Mouse (Mus musculus) spleen, adult 18-20 months (tissue): ENCODE results near the gene Map3k11.
A peak's percentile ranks its signal among the peaks of the same experiment; 100 is the strongest.

Source experiments
- DNase-seq, 2 experiments: peaks; one replicate each; pipeline ENCODE4 v3.0.0; 2022; ENCODE audit warnings: mixed read lengths in 2 of 2

Map3k11 gene

DNA sequence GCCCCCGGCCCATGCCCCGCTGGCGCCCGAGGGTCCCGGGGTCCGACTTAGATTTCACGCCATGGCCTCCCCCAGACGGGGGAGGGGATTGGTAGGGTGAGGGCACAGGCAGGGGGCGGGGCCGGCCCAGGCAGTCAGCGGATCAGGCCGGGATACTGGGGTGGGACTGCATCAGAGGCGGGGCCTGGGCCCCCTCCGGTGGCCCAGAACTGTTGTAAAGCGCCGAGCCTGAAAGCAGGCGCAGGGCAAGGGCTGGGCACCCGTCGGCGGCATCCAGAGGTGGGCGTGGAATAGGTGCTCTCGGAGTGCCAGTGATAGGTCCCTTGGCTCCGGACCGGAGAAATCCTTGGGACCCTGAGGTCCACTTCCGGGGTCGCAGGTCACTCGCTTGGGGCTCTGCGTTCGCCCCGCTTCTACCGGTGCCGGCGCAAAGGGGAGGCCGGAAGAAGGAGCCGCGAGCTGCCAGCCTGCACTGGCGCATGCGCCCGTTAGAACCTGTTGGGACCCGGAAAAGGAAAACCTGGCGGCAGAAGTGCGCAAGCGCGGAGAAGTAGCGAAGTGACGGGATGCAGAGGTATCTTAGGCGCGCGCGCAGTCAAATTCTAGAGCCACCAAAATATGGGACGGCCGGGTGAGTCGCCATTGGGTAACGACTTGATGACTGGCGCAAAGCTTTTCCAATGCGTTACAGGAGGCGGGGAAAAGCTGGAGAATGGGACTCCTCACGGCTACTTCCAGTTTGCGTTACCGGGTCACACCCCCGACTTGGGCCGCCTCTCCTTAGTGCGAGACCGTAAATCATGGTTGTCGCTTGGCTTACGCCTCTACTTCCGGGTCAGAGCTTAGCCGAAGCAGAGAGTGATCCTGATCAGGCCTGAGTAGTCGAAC lies at the start of gene Map3k11, which contains the start of gene Pcnx3:
Gene Map3k11, plus strand, starts transcription at position 543 of the 888 bp plus-strand sequence.
Gene Pcnx3, minus strand, starts transcription at position 709 of the 888 bp plus-strand sequence.
- peak; percentile 89 to 94 for DNase-seq

DNA sequence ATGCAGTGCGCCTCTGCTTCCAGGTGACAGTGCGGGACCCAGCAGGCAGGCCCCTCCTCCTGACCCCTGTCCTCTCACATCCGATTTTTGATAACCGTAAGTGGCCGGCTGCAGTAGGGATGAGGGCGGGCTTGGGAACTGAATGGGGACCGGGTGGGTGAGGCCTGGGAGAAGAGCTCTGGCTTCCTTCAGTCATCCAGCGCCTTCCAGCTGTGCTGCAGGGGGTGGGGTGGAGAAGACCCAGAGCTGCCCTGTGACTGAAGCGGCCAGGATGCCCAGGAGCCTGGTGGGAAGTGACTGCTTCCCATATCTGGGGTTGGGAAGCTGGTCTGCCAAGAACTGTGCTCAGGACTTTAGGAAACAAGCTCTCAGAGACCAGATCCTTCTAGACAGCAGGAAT lies 48.2 kb upstream of the Map3k11 start:
- no peak for DNase-seq

DNA sequence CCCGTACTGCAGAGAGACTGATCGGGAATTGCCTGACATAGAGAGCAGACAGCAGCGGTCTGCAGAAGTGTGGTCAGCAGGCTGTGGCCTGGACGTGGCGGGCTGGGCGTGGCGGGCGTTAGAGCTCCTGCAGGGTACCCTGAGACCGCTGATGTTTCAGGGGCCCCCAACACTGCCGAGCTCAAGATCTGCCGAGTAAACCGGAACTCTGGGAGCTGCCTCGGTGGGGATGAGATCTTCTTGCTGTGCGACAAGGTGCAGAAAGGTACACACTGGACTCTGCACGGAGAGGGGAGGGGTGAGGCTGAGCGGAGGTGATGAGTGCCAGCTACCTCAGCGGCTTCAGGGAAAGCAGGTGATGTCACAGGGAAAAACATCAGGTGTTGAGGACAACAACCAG lies 47.5 kb upstream of the Map3k11 start:
- no peak for DNase-seq

DNA sequence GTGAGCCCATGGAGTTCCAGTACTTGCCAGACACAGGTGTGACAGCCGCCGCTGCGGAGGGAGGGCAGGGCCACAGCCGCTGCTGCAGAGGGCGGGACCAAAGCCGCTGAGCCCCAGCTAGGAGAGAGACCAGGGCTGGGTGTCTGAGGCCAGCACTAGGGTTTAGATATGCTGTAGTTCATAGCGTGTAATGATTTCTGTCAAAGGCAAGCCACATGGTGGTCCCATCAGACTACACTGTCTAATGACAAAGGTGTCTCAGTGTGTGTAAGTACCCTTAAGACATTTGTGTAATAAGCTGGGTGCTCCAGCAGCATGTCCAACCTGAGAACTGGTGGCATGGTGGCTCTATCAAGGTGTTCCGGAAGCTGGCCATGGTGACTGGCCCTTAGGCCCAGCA lies 46.9 kb upstream of the Map3k11 start:
- DNase-seq, result no peak

DNA sequence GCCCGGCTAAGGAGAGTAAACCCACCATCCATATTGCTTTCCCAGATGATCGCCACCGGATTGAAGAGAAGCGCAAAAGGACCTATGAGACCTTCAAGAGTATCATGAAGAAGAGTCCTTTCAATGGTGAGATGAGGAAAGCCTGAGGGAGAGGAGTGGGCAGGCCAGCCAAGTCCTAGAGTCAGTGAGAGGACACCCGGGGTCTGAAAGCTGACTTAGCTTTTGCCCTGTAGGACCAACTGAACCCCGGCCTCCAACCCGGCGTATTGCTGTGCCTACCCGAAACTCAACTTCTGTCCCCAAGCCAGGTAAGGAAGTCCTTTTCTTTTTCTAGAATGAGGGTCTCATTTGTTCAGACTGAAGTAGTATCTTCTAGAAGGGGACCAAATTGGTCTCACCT lies 43.3 kb upstream of the Map3k11 start:
- no peak for DNase-seq

DNA sequence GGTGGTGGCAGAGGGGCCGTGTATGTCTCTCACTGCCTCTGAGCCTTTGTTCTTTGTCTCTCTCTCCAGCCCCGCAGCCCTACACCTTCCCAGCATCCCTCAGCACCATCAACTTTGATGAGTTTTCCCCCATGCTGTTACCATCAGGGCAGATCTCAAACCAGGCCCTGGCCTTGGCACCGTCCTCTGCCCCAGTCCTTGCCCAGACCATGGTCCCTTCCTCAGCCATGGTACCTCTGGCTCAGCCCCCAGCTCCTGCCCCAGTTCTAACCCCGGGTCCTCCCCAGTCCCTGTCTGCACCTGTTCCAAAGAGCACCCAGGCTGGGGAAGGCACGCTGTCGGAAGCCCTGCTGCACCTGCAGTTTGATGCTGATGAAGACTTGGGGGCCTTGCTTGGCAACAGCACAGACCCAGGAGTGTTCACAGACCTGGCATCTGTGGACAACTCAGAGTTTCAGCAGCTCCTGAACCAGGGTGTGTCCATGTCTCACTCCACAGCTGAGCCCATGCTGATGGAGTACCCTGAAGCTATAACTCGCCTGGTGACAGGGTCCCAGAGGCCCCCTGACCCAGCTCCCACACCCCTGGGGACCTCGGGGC lies 41.7 kb upstream of the Map3k11 start:
- DNase-seq, result no peak

DNA sequence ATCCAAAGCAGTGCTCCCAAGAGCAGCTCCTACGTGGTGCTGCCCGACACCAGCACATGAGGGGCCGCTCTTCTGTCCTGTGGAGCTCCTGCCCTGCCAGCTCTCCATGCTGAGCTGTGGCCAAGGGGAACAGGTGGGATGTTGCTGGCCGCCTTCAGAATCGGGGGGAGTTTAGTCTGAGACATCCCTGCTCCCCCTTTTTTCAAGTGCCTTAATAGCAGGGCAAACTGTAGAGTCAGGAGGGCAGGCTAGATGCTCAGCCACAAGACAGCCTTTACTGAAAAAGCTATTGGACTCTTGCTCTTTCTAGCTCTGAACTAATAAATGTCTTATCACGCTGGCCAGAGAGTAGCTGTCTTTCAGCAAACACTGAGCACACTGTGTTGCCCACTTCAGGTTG lies 40.8 kb upstream of the Map3k11 start:
- no peak for DNase-seq

DNA sequence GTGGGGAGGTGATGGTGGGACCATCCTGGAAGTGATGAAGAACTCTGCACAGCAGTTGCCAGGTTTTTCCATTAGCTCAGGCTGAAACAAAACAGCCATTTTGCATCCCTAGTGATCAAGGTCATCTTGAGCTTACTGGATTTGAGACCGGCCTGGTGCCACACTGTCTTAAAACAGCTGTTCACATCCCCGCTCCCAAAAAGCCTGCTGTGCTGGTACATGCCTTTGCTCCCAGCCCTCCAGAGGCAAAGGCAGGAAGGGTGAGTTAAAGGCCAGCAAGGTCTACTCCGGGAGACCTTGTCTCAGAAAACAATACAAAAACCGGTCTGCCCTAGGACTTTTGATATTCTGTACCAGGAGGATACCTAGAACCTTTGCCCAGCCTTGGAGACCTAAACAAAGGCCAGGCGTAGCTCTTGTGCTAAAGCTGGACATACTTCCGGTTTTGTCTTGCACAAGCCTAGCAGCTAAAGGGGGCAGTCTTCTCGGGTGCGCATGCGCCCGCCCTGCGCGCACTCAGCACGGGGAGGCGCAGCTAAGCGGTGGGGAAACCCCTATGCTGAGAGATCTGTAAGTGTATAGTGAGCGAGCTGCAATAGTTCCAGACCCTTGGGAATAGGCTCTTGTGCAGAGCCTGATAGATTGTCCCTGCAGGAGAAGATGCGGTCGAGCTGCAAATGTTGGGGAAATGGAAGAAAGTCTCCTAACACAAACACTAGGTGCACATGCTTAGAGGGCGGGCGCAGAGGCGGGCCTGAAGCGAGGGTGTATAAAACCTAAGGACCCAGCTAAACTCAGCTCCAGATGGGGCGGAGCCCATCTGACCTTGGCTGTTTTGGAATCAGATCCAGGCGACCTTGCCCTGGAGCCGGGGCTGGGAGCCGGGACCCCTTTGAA lies 39.9 kb upstream of the Map3k11 start:
- DNase-seq, result peak; percentile 78 to 81

DNA sequence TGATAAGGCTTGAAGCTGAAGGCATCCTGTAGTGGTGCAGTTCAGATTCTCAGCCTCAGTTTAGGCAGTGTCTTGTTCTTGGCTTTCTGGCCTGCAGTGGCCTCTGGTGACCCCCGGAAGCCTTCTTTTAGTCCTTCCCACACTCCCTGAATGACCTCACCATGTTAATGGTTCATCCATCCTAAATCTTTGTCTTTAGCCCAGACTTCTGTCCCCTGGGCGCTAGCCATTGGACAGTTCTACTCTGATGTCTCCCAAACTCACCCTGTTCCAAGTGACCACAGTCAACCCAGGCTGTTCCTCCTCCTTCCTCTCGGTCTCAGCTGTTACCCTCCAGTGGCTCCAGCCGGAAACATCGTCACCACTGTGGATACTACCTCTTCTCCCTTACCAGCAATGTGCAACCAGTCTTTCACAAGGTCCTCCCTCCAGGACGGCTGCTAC lies 39.2 kb upstream of the Map3k11 start:
- no peak for DNase-seq

DNA sequence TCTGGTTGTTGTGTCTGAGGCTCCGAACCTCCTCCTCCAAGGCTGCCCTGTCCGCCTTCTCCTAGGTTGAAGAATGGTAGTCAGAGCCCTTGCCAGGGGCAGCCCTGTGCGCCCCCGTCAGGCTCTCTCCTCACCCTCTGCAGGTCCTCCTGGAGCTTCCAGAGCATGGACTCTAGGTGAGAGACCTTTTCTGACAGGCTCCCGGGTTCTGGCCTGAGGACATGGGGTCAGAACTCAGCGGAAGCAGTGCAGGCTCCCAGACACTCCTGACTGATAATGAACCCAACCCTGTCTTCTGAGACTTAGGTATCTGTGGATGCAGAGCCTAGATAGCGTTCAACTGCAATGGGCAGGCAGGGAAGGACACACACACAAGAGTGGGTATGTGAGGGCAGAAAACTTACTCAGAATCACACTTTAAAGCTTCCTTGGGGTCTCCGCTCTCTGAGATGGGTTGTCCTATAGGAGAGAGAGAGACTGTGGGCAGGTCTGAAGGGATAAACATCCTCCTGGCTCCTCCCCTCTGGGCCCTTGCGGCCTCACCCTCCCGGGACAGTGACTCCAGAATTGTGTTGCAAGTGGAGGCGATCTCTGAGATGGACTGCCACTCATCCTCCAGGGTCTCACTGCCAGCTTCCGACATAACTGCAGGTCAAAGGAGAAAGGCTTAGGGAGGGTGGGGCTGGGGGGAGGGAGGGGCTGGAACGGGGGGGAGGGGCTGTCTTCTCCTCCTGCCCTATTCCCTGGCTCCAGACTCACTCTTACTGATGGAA lies 36.9 kb upstream of the Map3k11 start:
- no peak for DNase-seq

DNA sequence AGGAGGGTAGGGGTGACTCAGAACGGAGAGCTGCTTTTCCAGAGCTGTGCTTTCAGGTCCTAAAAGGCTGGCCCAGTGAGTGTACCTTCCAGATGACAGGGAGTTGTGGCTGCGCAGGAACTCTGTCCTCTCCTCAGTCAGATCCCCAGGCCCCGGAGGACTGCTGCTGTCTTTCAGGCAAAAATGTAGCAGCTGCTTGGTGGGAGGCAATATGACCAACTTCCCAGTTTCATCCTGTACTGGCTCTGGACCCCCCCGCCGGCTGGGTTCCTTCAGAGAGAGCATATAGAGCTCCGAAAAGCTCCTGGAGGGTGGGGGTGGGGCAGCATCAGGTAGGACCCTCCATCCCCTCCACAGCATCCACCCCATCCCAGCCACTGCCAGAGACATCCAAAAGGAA lies 36.0 kb upstream of the Map3k11 start:
- no peak for DNase-seq

DNA sequence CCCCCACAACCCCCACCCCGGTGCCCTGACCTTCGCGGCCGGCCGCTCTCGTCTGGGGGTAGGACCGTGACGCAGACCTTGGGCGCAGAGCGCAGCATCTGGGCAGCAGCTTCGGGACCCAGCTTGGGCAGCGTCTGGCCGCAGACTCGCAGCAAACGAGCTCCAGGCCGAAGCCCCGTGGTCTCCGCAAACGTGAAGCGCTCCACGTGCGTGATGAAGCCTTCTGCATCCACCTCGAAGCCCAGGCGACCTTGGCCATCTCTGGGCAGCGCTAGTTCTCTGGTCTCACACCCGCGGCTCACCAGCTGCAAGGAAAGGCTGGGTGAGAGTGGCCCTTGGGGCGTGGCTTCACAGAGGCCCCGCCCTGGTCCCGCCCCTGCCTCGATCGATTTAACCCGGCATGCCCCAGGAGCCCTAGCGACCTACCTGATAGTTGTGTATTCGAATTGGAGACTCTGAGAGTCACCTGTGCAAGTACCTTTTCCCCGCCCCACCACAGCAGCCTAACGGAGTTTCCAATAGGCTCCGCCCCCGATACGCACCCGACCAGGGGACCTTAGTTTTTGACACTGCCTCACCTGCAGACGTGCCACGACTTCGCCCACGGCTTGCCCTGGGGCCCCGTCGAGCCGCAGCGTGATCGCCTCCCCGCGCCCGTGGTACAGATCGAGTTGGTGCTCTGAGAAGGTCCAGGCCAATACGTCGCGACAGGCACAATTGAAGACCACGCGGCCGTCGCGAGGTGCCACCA lies 34.4 kb upstream of the Map3k11 start:
- no peak for DNase-seq

DNA sequence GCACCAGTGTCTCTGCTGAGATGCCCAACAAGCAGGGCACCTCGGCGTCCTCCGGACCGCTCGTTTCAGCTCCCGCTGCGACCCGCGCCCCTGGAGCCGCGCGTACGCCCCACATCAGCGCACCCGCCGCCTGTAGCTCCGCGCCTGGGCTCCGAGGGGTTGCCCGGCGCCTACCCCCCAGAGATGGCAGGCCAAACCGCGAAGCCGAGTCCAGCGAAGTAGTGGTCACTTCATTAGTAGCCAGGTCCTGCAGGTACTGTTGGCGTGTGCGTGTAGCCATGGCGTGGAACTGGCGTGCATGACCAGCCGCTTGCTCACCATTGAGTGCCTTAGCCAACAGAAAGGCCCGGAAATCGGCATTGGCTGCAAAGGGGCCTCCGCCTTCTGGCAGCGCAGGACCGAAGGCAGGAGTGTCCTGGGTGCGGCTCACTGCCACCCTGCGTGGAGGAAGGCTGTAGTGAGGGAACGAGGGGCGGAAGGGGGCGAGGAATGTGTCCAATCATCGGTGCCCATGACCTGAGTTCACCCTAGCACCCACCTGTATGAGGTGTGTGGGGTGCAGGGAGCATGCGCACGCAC lies 33.7 kb upstream of the Map3k11 start:
- no peak for DNase-seq

DNA sequence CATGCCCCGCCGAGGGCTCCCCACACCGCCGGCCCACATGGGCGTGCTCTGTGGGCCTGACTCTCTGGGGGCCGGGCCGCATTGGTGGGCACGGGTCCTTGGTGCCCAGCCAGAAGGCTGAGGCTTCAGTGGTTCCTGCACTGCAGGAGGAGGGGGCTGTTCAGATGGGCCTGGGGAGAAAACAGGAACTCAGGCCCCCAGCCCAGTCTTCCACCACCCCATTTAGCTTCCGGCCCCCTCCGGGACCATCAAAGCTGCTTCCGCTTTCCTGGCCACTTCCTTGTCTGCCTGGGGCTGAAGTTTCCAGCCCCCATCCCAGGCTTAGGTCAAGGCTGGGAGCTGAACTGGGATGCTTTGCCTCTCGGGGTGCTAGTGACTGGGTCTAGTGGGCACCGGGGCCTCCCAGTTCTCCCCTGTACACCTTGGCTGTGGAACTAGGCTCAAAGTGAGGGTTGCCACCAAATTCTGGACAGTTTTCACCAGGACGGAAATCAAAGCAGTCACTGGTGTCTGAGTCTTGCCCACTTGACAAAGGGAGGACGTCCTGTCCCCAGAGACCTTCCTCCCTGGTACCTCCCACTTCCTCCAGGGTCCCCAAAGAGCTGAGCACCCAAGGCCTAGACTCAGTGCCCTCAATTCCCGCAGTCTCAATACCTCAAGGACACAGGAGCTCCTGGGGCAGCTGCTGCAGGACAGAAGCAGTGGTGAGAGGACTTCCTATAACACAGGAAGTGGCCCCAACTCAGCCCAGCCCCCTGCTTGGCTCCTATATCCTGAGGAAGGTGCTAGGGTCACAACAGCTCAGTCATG lies 27.4 kb upstream of the Map3k11 start:
- DNase-seq, result peak; percentile 72 to 80

DNA sequence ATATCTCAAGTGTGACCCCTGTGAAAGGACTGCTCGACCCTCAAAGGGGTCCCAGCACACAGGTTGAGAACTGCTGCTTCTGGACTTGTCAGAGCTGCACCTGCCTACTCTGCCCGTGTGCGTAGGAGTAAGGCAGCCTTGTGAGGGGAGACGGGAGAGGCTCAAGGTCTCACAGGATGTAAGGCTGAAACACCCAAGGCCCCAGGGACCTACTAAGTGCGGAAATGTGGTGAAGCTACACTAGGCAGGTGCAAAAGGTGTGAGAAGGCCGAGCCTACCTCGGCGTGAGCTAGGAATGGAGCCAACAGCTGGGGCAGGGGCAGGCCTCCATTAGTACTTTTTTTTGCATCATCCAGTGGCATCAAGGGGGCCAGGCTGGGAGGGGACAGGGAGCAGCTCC lies 26.2 kb upstream of the Map3k11 start:
- peak; percentile 63 to 73 for DNase-seq

DNA sequence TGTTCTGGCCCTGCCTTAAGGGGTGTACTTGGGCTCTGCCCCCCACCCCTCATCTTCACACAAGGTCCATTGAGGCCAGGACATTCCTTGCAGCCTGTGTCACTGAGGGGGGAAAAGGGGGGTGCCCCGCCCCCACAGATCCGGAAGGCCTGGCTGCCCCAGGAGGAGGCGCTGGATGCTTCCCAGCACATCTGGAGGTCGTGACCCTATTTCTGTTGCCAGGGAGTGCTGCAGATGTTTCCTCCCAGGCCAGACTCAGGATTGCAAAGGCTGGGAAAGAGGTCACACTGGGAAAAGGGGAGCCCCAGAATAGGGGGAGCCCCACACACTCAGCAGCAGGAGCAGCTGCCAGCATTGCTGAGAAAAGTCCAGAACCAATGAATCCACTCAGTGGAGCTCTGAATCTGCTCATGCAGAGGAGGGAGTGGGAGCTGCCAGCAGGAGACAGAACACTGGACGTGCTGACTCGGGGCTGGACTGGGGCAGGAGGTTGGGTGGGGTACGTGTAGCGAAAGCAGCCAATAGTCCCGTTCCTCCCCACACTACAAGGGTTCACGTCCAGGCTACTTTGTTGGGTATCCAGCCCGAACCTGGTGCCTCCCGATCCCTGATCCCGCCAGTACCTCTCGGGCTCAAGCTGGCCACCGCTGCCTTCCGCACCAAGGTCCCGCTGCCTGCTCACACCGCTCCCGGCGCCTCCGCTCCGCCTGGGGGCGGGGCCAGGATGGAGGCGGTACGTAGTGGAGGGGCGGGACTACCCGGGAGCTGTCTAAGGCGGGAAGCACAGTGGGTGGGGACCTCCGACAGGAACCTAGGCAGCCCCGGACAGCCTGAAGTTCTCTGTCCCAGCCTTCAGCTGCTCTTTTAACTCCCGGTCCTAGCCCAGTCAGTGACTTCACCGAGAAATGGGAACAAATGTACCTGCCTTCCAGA lies 25.3 kb upstream of the Map3k11 start, which contains the start of gene Sipa1:
Gene Sipa1, minus strand, starts transcription at position 727 of the 933 bp plus-strand sequence.
- DNase-seq, result peak; percentile 97 to 98

DNA sequence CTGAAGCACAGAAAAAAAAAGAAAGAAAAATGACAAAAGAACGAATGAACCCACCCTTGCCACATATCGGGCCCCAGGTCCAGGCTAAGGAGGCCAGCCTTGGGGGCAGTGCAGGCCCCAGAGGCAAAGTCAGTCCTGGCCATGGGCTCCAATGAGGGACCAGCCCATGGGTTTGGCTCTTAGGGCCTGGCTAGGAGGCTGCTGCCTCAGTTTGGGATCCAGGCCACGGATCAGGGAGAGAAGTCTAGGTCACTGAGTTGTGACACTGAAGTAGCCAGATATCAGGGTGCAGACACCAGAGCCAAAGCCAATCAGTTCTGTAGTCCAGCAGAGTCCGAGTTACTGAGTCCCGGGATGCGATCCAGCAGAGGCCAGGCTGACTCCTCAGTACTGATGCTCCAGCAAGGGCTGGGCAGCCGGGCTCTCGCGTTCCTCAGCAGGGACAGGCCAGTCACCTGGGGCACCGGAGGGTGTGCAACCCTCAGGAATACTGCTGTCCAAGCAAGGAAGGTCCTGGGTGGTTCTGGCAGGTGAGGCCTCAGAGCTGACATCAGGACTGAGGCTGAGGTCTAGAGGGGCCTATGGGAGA lies 23.8 kb upstream of the Map3k11 start:
- no peak for DNase-seq

DNA sequence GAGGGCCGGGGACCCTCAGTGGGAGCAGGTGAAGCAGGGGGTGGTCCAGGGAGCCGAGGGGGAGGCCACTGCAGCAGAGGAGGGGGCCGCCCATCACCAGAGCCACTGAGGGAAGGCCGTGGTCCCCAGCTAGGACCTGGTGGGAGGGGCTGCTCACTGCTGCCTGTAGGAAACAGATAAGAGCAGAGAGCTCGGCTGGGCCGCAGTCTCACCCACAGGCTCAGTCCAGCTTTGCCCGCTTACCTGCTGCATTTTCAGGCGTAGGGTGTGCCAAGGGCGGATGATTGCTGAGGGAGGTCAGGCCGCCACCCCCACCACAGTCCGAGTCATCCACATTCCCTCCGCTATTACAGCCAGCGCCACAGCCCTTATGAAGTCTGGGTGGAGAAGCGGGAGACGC lies 23.1 kb upstream of the Map3k11 start:
- no peak for DNase-seq

DNA sequence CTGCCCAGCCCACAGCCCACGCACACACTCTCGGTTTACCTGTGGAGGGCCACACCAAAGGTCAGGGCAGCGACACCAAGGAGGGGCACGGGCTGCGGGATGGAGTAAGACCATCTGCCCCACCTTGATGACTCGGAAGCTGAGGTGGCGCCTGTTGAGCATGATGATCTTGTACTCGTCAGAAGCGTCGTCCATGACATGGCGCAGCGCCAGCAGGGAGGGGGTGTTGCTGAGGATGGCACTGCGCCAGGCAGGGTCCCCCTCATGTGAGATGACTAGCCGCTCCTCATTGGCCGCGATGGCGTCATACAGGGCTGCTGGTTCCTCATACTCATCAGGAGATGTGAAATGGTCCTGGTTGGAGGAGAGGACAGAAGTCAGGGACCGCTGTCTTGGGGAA lies 22.2 kb upstream of the Map3k11 start:
- DNase-seq, result no peak
